ENCODE assay signal across 24 mouse cellular contexts in the genomic region with DNA sequence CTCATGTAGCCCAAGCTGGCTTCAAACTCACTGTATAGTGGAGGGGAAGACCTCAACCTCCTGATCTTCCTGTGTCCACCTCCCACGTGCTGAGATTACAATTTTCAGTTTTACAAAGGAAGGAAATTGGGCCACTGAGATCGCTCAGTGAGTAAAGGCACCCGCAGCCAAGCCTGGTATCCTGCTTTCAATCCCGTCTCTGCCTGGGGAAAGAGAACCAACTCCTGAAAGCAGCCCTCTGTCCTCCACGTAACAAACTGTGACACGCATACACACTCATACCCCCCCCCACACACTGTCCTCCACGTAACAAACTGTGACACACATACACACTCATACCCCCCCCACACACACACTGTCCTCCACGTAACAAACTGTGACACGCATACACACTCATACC. TPM values are rescaled to one million over a fixed set of nuclear protein-coding genes. Genes with fewer than 3 reads are reported as not detected.
DNase-seq lines count a peak whose midpoint lies in the region; ATAC-seq and TF ChIP-seq lines count a peak whose summit lies in the region.
"Had no signal": no experiment of that assay in that cellular context is flagged by ENCODE, and none has a peak within 500 bp of the region (broad histone marks: within the 10 kb centered on the region; RNA-seq: fewer than 3 reads in every experiment).

No protein-coding gene starts in this region.

- no peaks in the 10 kb centered on the region for H3K27me3 ChIP-seq in liver, embryonic 12.5 days (replicated peaks)
- H3K27me3 ChIP-seq in liver, embryonic 11.5 days (replicated peaks; ENCODE audit: control insufficient read depth, insufficient read depth, low read length): no peaks in the 10 kb centered on the region
- no peaks in the 10 kb centered on the region for H3K27me3 ChIP-seq in liver, postnatal 0 days (ENCODE audit: insufficient read depth, low read length)
- H3K27me3 ChIP-seq: embryonic facial prominence, embryonic 13.5 days; heart, embryonic 12.5 days; limb, embryonic 15.5 days; midbrain, embryonic 12.5 days; neural tube, embryonic 12.5 days had no signal

- ATAC-seq in liver, embryonic 12.5 days: no peak
- ATAC-seq in liver, embryonic 11.5 days (replicated peaks; ENCODE audit: low FRiP score): no peak
- no peak for ATAC-seq in liver, postnatal 0 days
- ATAC-seq: forebrain, embryonic 14.5 days had no signal

- TF ChIP-seq CTCF in liver, postnatal 0 days (IDR thresholded peaks at IDR 0.05; ENCODE audit: low read depth): no peak

- 73% methylated on average over 9 of the region's 9 CpGs for WGBS in liver, embryonic 12.5 days (ENCODE audit: insufficient replicate concordance)
- 75% methylated on average over 9 of the region's 9 CpGs for WGBS in liver, embryonic 11.5 days
- WGBS in liver, postnatal 0 days (ENCODE audit: insufficient replicate concordance): 62% methylated on average over 9 of the region's 9 CpGs

- peaks cover 43% of the 10 kb centered on the region for H3K4me1 ChIP-seq in liver, embryonic 12.5 days
- H3K4me1 ChIP-seq in liver, embryonic 11.5 days (replicated peaks; ENCODE audit: control insufficient read depth, insufficient read depth, low read length): peaks cover 14% of the 10 kb centered on the region
- no peaks in the 10 kb centered on the region for H3K4me1 ChIP-seq in brown adipose tissue, adult 24 weeks (ENCODE audit: control insufficient read depth, insufficient read depth, insufficient read length, low read length)
- peaks cover 20% of the 10 kb centered on the region for H3K4me1 ChIP-seq in liver, postnatal 0 days (ENCODE audit: insufficient read depth)
- H3K4me1 ChIP-seq: neural tube, embryonic 12.5 days had no signal

- no peak overlapping the region for H3K4me3 ChIP-seq in liver, embryonic 12.5 days
- no peak overlapping the region for H3K4me3 ChIP-seq in liver, embryonic 11.5 days (ENCODE audit: low read depth, low read length)
- 0 out of 2 replicates have a peak overlapping the region, but pooled peaks have one; percentile 9 for H3K4me3 ChIP-seq in brown adipose tissue, adult 24 weeks (ENCODE audit: insufficient read depth, low read depth, low read length)
- no peak overlapping the region for H3K4me3 ChIP-seq in liver, postnatal 0 days (ENCODE audit: low read depth, low read length)

- DNase-seq in liver, embryonic 11.5 days (ENCODE audit: low spot score): no peak
- peak; percentile 73 for DNase-seq in 416B (ENCODE audit: low read depth)
- no peak for DNase-seq in liver, postnatal 0 days
- DNase-seq in gastrocnemius, postnatal 10 days: no peak
- DNase-seq in frontal cortex, postnatal 10 days (ENCODE audit: low spot score in 2 of 2): no peak
- DNase-seq: adrenal gland, adult 8-10 months; cerebellum, adult 9-11 months; heart, postnatal 14 days; kidney, adult 11 months; kidney, postnatal 10 days; right cerebral cortex, postnatal 4 days had no signal

- no peak overlapping the region for H3K9ac ChIP-seq in liver, embryonic 12.5 days
- H3K9ac ChIP-seq in liver, embryonic 11.5 days (ENCODE audit: low read depth, low read length): no peak overlapping the region
- H3K9ac ChIP-seq in liver, postnatal 0 days (replicated peaks): no peak overlapping the region
- H3K9ac ChIP-seq: neural tube, embryonic 12.5 days had no signal

- no peak overlapping the region for H3K4me2 ChIP-seq in liver, embryonic 12.5 days
- H3K4me2 ChIP-seq in liver, embryonic 11.5 days: no peak overlapping the region
- no peak overlapping the region for H3K4me2 ChIP-seq in liver, postnatal 0 days (ENCODE audit: low read depth, low read length)

- no peak for TF ChIP-seq EP300 in liver, postnatal 0 days (IDR thresholded peaks at IDR 0.05; ENCODE audit: low read depth)

- H3K9me3 ChIP-seq in liver, embryonic 12.5 days (replicated peaks): no peaks in the 10 kb centered on the region
- no peaks in the 10 kb centered on the region for H3K9me3 ChIP-seq in liver, embryonic 11.5 days (ENCODE audit: control insufficient read depth, low read length)
- no peaks in the 10 kb centered on the region for H3K9me3 ChIP-seq in liver, postnatal 0 days (ENCODE audit: low read length)
- H3K9me3 ChIP-seq: embryonic facial prominence, embryonic 13.5 days; heart, embryonic 12.5 days; limb, embryonic 15.5 days; midbrain, embryonic 12.5 days; neural tube, embryonic 12.5 days had no signal

- no peaks in the 10 kb centered on the region; the same call in 1 of the 2 replicates for H3K36me3 ChIP-seq in liver, embryonic 12.5 days
- H3K36me3 ChIP-seq in liver, embryonic 11.5 days (ENCODE audit: control insufficient read depth, insufficient read depth, low read length): no peaks in the 10 kb centered on the region
- no peaks in the 10 kb centered on the region for H3K36me3 ChIP-seq in liver, postnatal 0 days (replicated peaks; ENCODE audit: insufficient read depth, low read length)
- H3K36me3 ChIP-seq: midbrain, embryonic 12.5 days had no signal

- 0 out of 2 replicates have a peak overlapping the region, but pooled peaks have one; percentile 1 for H3K27ac ChIP-seq in liver, embryonic 12.5 days
- no peak overlapping the region for H3K27ac ChIP-seq in liver, embryonic 11.5 days (ENCODE audit: low read depth, low read length)
- H3K27ac ChIP-seq in brown adipose tissue, adult 24 weeks (replicated peaks; ENCODE audit: low read depth, low read length): peak overlapping the region; percentile 67
- H3K27ac ChIP-seq in liver, postnatal 0 days (ENCODE audit: low read depth): peak overlapping the region; percentile 88; the same call in 1 of the 2 replicates

RNA-seq across cellular contexts. Expression of a gene that starts 1.6 kb away (rescaled TPM):
- polyA plus RNA-seq in liver, embryonic 12.5 days (2016; fragmentation: Nextera tagmentation; extraction: Ambion mirVana): 25.5 and 26.3 TPM in 2 replicates
- 44.6 and 46.8 TPM in 2 replicates for polyA plus RNA-seq in liver, embryonic 11.5 days (2014; fragmentation: Nextera tagmentation; extraction: Ambion mirVana)
- 5.1 and 7.7 TPM in 2 replicates for polyA plus RNA-seq in brown adipose tissue, adult 24 weeks (2012; ENCODE audit: insufficient read depth, insufficient read length, missing spikeins)
- polyA plus RNA-seq in liver, postnatal 0 days (2015; fragmentation: Nextera tagmentation; extraction: Ambion mirVana): 26.0 and 27.3 TPM in 2 replicates
- total RNA-seq in gastrocnemius, postnatal 10 days (2021): 1 to 10 TPM; 7.4 to 8.1 TPM

RNA-seq across cellular contexts. Expression of a gene that starts 14.6 kb away (rescaled TPM):
- 17.3 and 18.0 TPM in 2 replicates for polyA plus RNA-seq in liver, embryonic 12.5 days (2016; fragmentation: Nextera tagmentation; extraction: Ambion mirVana)
- 15.2 and 15.6 TPM in 2 replicates for polyA plus RNA-seq in liver, embryonic 11.5 days (2014; fragmentation: Nextera tagmentation; extraction: Ambion mirVana)
- polyA plus RNA-seq in brown adipose tissue, adult 24 weeks (2012; ENCODE audit: insufficient read depth, insufficient read length, missing spikeins): 28.2 and 41.7 TPM in 2 replicates
- 38.1 and 39.5 TPM in 2 replicates for polyA plus RNA-seq in liver, postnatal 0 days (2015; fragmentation: Nextera tagmentation; extraction: Ambion mirVana)
- total RNA-seq in gastrocnemius, postnatal 10 days (2021): 10 to 100 TPM; 40.4 to 41.1 TPM

RNA-seq across cellular contexts. Expression of a gene that starts 26.5 kb away (rescaled TPM):
- not detected in 2 replicates for polyA plus RNA-seq in liver, embryonic 12.5 days (2016; fragmentation: Nextera tagmentation; extraction: Ambion mirVana)
- not detected in 2 replicates for polyA plus RNA-seq in liver, embryonic 11.5 days (2014; fragmentation: Nextera tagmentation; extraction: Ambion mirVana)
- not detected in 2 replicates for polyA plus RNA-seq in brown adipose tissue, adult 24 weeks (2012; ENCODE audit: insufficient read depth, insufficient read length, missing spikeins)
- polyA plus RNA-seq in liver, postnatal 0 days (2015; fragmentation: Nextera tagmentation; extraction: Ambion mirVana): not detected in 2 replicates
- not detected for total RNA-seq in gastrocnemius, postnatal 10 days (2021)
- total RNA-seq: adrenal gland, adult 8-10 months; gastrocnemius, postnatal 4 days; heart, postnatal 14 days; layer of hippocampus, adult 18-20 months; left cerebral cortex, postnatal 36 days had no signal
- polyA plus RNA-seq: C2C12; embryonic facial prominence, embryonic 13.5 days; forebrain, embryonic 14.5 days; heart, embryonic 12.5 days; hindbrain, embryonic 14.5 days; limb, embryonic 15.5 days; midbrain, embryonic 12.5 days; neural tube, embryonic 12.5 days had no signal

RNA-seq across cellular contexts. Expression of a gene that starts 51.7 kb away (rescaled TPM):
- not detected in 2 replicates for polyA plus RNA-seq in liver, embryonic 12.5 days (2016; fragmentation: Nextera tagmentation; extraction: Ambion mirVana)
- not detected in 2 replicates for polyA plus RNA-seq in liver, embryonic 11.5 days (2014; fragmentation: Nextera tagmentation; extraction: Ambion mirVana)
- not detected in 2 replicates for polyA plus RNA-seq in brown adipose tissue, adult 24 weeks (2012; ENCODE audit: insufficient read depth, insufficient read length, missing spikeins)
- not detected in 2 replicates for polyA plus RNA-seq in liver, postnatal 0 days (2015; fragmentation: Nextera tagmentation; extraction: Ambion mirVana)
- total RNA-seq in gastrocnemius, postnatal 10 days (2021): not detected
- total RNA-seq: adrenal gland, adult 8-10 months; gastrocnemius, postnatal 4 days; heart, postnatal 14 days; layer of hippocampus, adult 18-20 months; left cerebral cortex, postnatal 36 days had no signal
- polyA plus RNA-seq: C2C12; embryonic facial prominence, embryonic 13.5 days; forebrain, embryonic 14.5 days; heart, embryonic 12.5 days; hindbrain, embryonic 14.5 days; limb, embryonic 15.5 days; midbrain, embryonic 12.5 days; neural tube, embryonic 12.5 days had no signal
